Mouse (Mus musculus): ENCODE measurements at regions not wholly inside any gene's neighbourhood (a gene's known extent, or its start where the extent isn't known, plus 50 kb on each side); places are given as distances from the start of the nearest gene placed in this dataset.

- no peak for TF ChIP-seq CTCF (IDR thresholded peaks at IDR 0.05; ENCODE audit: insufficient read depth, low read depth, low read length)
- TF ChIP-seq POLR2A (IDR thresholded peaks at IDR 0.05; ENCODE audit: insufficient read depth, low read depth, low read length), result no peak
Observed at GRCm38 (mm10) chr15:59945208-59945607, 71.2 kb downstream of the 4933412E24Rik start.

Measured in olfactory bulb, adult 2 months (tissue).